30 mouse cellular contexts compared by ENCODE assay signal in the genomic region with DNA sequence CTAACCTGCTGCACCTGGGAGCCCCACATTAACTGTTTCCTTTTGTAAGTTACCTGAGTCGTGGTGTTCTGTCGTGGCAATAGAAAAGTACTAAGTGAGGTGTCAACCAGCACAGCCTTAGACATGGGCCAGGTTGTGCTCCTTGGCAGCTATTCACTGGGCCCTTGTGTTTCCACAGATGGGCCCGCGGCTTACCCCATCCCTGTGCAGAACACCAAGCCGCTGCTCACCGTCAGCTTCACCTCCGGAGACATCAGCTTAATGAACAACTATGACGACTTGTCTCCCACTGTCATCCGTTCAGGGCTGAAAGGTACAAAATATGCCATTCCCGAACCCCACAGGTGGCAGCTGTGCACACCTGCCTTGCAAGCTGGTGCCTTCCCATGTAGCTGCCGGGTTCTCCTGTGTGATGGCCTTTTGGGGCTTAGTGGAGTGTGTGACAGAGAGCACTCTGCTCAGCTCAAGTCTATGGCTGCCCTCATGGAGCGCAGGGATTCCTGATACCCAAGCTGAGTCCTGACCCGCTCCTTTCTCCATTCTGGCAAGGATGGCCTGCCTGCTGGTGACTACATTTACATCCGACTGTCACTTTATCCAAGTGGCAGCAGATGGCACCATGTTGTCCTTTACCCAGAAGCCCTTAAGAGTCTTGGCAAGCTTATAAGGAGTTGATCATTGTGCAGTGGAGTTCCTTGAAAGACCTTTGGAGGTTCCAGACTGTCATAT. TPM values are rescaled to one million over a fixed set of nuclear protein-coding genes. Genes with fewer than 3 reads are reported as not detected.
A peak's percentile ranks its signal among the peaks of the same experiment; 100 is the strongest.
DNase-seq lines count a peak whose midpoint lies in the region; ATAC-seq and TF ChIP-seq lines count a peak whose summit lies in the region.
"Had no signal": no experiment of that assay in that cellular context is flagged by ENCODE, and none has a peak within 500 bp of the region (broad histone marks: within the 10 kb centered on the region; RNA-seq: fewer than 3 reads in every experiment).

No protein-coding gene starts in this region.

- no peak overlapping the region for H3K4me3 ChIP-seq in gastrocnemius, adult 2 months
- no peak overlapping the region for H3K4me3 ChIP-seq in cerebellum, adult 2 months (replicated peaks; ENCODE audit: insufficient read depth, low read depth, low read length)
- H3K4me3 ChIP-seq: embryonic facial prominence, embryonic 12.5 days; heart, embryonic 13.5 days; hindbrain, embryonic 12.5 days; layer of hippocampus, adult 2 months; limb, embryonic 15.5 days; midbrain, embryonic 13.5 days; neural tube, embryonic 13.5 days had no signal

- intact Hi-C loops in gastrocnemius, adult 2 months (cut with DNase I): no loop called here
- intact Hi-C loops in gastrocnemius, postnatal 14 days (cut with DNase I; ENCODE audit: low total_unique reads): no loop called here

- WGBS in cerebellum, adult 2 months: 21% methylated on average over 14 of the region's 14 CpGs

- peaks cover 22% of the 10 kb centered on the region for H3K4me1 ChIP-seq in cerebellum, adult 2 months (ENCODE audit: control insufficient read depth, insufficient read depth, low read length)
- H3K4me1 ChIP-seq: embryonic facial prominence, embryonic 12.5 days; hindbrain, embryonic 12.5 days; limb, embryonic 15.5 days; midbrain, embryonic 13.5 days; neural tube, embryonic 13.5 days had no signal

- no peak for ATAC-seq in erythroid progenitor cell, adult 5-6 weeks (replicated peaks; ENCODE audit: low FRiP score, poor library complexity, severe bottlenecking)
- ATAC-seq: forebrain, embryonic 14.5 days; midbrain, embryonic 13.5 days; Patski had no signal

- TF ChIP-seq POLR2A in brain, embryonic 14.5 days (IDR thresholded peaks at IDR 0.05; ENCODE audit: borderline replicate concordance, extremely low read depth, insufficient read depth, insufficient read length, poor library complexity, severe bottlenecking): no peak
- no peak for TF ChIP-seq POLR2A in cerebellum, adult 2 months (IDR thresholded peaks at IDR 0.05; ENCODE audit: borderline replicate concordance, insufficient read depth, low read length)

- no peaks in the 10 kb centered on the region for H3K27me3 ChIP-seq in cerebellum, adult 2 months (ENCODE audit: control insufficient read depth, insufficient read depth, low read length)
- H3K27me3 ChIP-seq: CH12.LX; embryonic facial prominence, embryonic 12.5 days; heart, embryonic 13.5 days; hindbrain, embryonic 12.5 days; limb, embryonic 15.5 days; midbrain, embryonic 13.5 days; neural tube, embryonic 13.5 days; Patski had no signal

- peak; percentile 32 for DNase-seq in gastrocnemius, adult 2 months
- no peak for DNase-seq in gastrocnemius, postnatal 14 days
- DNase-seq in brain, embryonic 14.5 days (ENCODE audit: low read depth): peak; percentile 13
- peak; percentile 79 to 89 for DNase-seq in cerebellum, adult 2 months
- peak; percentile 79 to 81 for DNase-seq in cerebellum, postnatal 25 days
- DNase-seq in spleen, adult 12 weeks (ENCODE audit: low spot score): no peak
- no peak for DNase-seq in adrenal gland, postnatal 36 days
- DNase-seq: gastrocnemius, postnatal 25 days; heart, adult 18-20 months; heart, postnatal 14 days; kidney, adult 9 months; kidney, postnatal 25 days; lung, embryonic 14.5 days; right cerebral cortex, postnatal 4 days; thymus, adult 2 months; thymus, postnatal 4 days had no signal

- no peak for TF ChIP-seq CTCF in gastrocnemius, adult 2 months (IDR thresholded peaks at IDR 0.05)
- no peak for TF ChIP-seq CTCF in brain, embryonic 14.5 days (IDR thresholded peaks at IDR 0.05; ENCODE audit: borderline replicate concordance, extremely low read depth, insufficient read depth, insufficient read length)
- TF ChIP-seq CTCF in cerebellum, adult 2 months (IDR thresholded peaks at IDR 0.05; ENCODE audit: borderline replicate concordance, insufficient read depth, low read depth, low read length): 0 out of 2 replicates have a peak, but pooled peaks have one; percentile 9

- no peak overlapping the region for H3K27ac ChIP-seq in gastrocnemius, adult 2 months
- H3K27ac ChIP-seq in cerebellum, adult 2 months (ENCODE audit: insufficient read depth, low read length): peak overlapping the region; percentile 52
- H3K27ac ChIP-seq: embryonic facial prominence, embryonic 12.5 days; heart, embryonic 13.5 days; hindbrain, embryonic 12.5 days; layer of hippocampus, adult 2 months; limb, embryonic 15.5 days; liver, embryonic 14.5 days; midbrain, embryonic 13.5 days; neural tube, embryonic 13.5 days; stomach, postnatal 0 days had no signal

RNA-seq across cellular contexts. Expression of gene Tmem181a, which starts 55.0 kb away (rescaled TPM):
- total RNA-seq in gastrocnemius, adult 2 months (2021): 1 to 10 TPM; 4.0 to 6.0 TPM
- 1 to 10 TPM; 5.9 to 6.1 TPM for total RNA-seq in gastrocnemius, postnatal 14 days (2021)
- polyA plus RNA-seq in brain, embryonic 14.5 days (2012; rRNA removed): 32.2 and 38.8 TPM in 2 replicates
- 83.8 and 86.6 TPM in 2 replicates for polyA plus RNA-seq in cerebellum, adult 2 months (2012; rRNA removed)
- total RNA-seq in erythroid progenitor cell, adult 5-6 weeks (2015; ENCODE audit: low replicate concordance): 0.42 and 1.8 TPM in 2 replicates
- total RNA-seq in erythroid progenitor cell, adult 5-6 weeks (2017; ENCODE audit: low replicate concordance): 0.13 and 0.91 TPM in 2 replicates
- 10 to 100 TPM; 12.0 to 17.3 TPM for total RNA-seq in adrenal gland, postnatal 36 days (2021)
- polyA plus RNA-seq: G1E had no signal

Comparison
In these comparisons a context has a peak if more than half of its experiments do, and no peak if none do; other contexts are left out.
1. DNase-seq: peak in gastrocnemius, adult 2 months (single experiment), brain, embryonic 14.5 days (single experiment), cerebellum, adult 2 months (2 of 2) and cerebellum, postnatal 25 days (2 of 2); none in gastrocnemius, postnatal 14 days (single experiment), spleen, adult 12 weeks (single experiment) and adrenal gland, postnatal 36 days (0 of 2).